Mouse (Mus musculus): ENCODE data around the gene Hoxd11. TPM values are rescaled to one million over a fixed set of nuclear protein-coding genes. Genes with fewer than 3 reads are reported as not detected.

Hoxd11 gene
- polyA plus RNA-seq (2012; rRNA removed) (40.0 and 60.8 TPM in 2 replicates), polyA plus RNA-seq (2014; fragmentation: Nextera tagmentation; extraction: Ambion mirVana) (21.4 and 30.0 TPM in 2 replicates)

GRCm38 (mm10) chr2:74678891-74679595 is at the start of gene Hoxd11:
Hoxd11 (plus strand) TSS chr2:74679557.
- peak within 1 kb of the TSS; percentile 97 for H3K27ac ChIP-seq (replicated peaks; ENCODE audit: low read depth, low read length)
- TF ChIP-seq POLR2A (IDR thresholded peaks at IDR 0.05; ENCODE audit: borderline replicate concordance, extremely low read depth, insufficient read depth, insufficient read length), result no peak
- WGBS, result 8% methylated on average over 15 of the region's 15 CpGs
- no peak for ATAC-seq (ENCODE audit: low FRiP score, low read depth)
- H3K36me3 ChIP-seq (ENCODE audit: control insufficient read depth, insufficient read depth, low read length), result 0 out of 2 replicates have a peak, but pooled peaks cover 6% of the 10 kb centered on the region
- peaks cover 10% of the 10 kb centered on the region; the same call in 1 of the 2 replicates for H3K4me1 ChIP-seq (ENCODE audit: control insufficient read depth, insufficient read depth, low read length)
- no peaks in the 10 kb centered on the region for H3K9me3 ChIP-seq (ENCODE audit: control insufficient read depth, low read length)
- H3K4me2 ChIP-seq (replicated peaks; ENCODE audit: low read depth, low read length, severe bottlenecking), result peak within 1 kb of the TSS; percentile 96
- DNase-seq (ENCODE audit: low spot score), result no peak
- H3K4me3 ChIP-seq (replicated peaks; ENCODE audit: low read length), result peak within 1 kb of the TSS; percentile 74
- H3K9ac ChIP-seq (ENCODE audit: low read depth, low read length, severe bottlenecking), result peak within 1 kb of the TSS; percentile 99
- H3K27me3 ChIP-seq (ENCODE audit: control insufficient read depth, insufficient read depth, low read length), result peaks cover 37% of the 10 kb centered on the region

DNA sequence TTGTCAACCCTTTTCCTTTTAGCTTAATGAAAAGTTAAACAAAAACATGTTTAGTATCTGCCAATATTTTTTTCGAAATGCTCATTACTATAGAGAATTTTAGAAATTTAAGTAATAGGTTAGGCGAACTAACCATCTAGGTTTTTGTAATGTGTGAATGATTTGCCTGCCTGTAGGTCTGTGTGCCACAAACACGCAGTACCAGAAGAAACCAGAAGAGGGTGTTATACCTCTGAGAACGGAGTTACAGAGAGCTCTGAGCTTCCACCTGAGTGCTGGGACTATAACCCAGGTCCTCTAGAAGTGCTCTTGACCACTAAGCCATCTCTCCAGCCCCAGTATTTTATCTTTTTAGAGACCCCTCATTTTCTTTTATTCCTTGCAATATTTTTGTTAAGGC is 43.9 kb upstream of the Hoxd11 start:
- DNase-seq (ENCODE audit: low spot score) (no peak), ATAC-seq (ENCODE audit: low FRiP score, low read depth) (no peak)
- TF ChIP-seq POLR2A (IDR thresholded peaks at IDR 0.05; ENCODE audit: borderline replicate concordance, extremely low read depth, insufficient read depth, insufficient read length), result no peak
- Histone ChIP-seq H3K27ac (replicated peaks; ENCODE audit: low read depth, low read length) (no peak overlapping the region), H3K4me1 (ENCODE audit: control insufficient read depth, insufficient read depth, low read length) (no peaks in the 10 kb centered on the region), H3K4me2 (replicated peaks; ENCODE audit: low read depth, low read length, severe bottlenecking) (no peak overlapping the region), H3K36me3 (ENCODE audit: control insufficient read depth, insufficient read depth, low read length) (no peaks in the 10 kb centered on the region), H3K4me3 (replicated peaks; ENCODE audit: low read length) (no peak overlapping the region), H3K9me3 (ENCODE audit: control insufficient read depth, low read length) (peaks cover 4% of the 10 kb centered on the region; the same call in 1 of the 2 replicates), H3K27me3 (ENCODE audit: control insufficient read depth, insufficient read depth, low read length) (no peaks in the 10 kb centered on the region), H3K9ac (ENCODE audit: low read depth, low read length, severe bottlenecking) (no peak overlapping the region)
- WGBS, result 67% methylated on average over 4 of the region's 4 CpGs

GRCm38 (mm10) chr2:74642431-74642830 is 36.9 kb upstream of the Hoxd11 start:
- H3K4me2 ChIP-seq (replicated peaks; ENCODE audit: low read depth, low read length, severe bottlenecking), result no peak overlapping the region
- 53% methylated on average over 5 of the region's 5 CpGs for WGBS
- H3K9ac ChIP-seq (ENCODE audit: low read depth, low read length, severe bottlenecking), result no peak overlapping the region
- H3K4me1 ChIP-seq (ENCODE audit: control insufficient read depth, insufficient read depth, low read length), result peaks cover 2% of the 10 kb centered on the region; the same call in 1 of the 2 replicates
- peaks cover 9% of the 10 kb centered on the region; the same call in 1 of the 2 replicates for H3K27me3 ChIP-seq (ENCODE audit: control insufficient read depth, insufficient read depth, low read length)
- no peak overlapping the region for H3K27ac ChIP-seq (replicated peaks; ENCODE audit: low read depth, low read length)
- peaks cover 4% of the 10 kb centered on the region; the same call in 1 of the 2 replicates for H3K9me3 ChIP-seq (ENCODE audit: control insufficient read depth, low read length)
- no peak for DNase-seq (ENCODE audit: low spot score)
- TF ChIP-seq POLR2A (IDR thresholded peaks at IDR 0.05; ENCODE audit: borderline replicate concordance, extremely low read depth, insufficient read depth, insufficient read length), result no peak
- no peaks in the 10 kb centered on the region for H3K36me3 ChIP-seq (ENCODE audit: control insufficient read depth, insufficient read depth, low read length)
- no peak overlapping the region for H3K4me3 ChIP-seq (replicated peaks; ENCODE audit: low read length)
- no peak for ATAC-seq (ENCODE audit: low FRiP score, low read depth)

- no peaks in the 10 kb centered on the region for H3K9me3 ChIP-seq (ENCODE audit: control insufficient read depth, low read length)
- no peak overlapping the region for H3K27ac ChIP-seq (replicated peaks; ENCODE audit: low read depth, low read length)
- TF ChIP-seq POLR2A (IDR thresholded peaks at IDR 0.05; ENCODE audit: borderline replicate concordance, extremely low read depth, insufficient read depth, insufficient read length), result no peak
- no peak for ATAC-seq (ENCODE audit: low FRiP score, low read depth)
- no peak overlapping the region for H3K4me3 ChIP-seq (replicated peaks; ENCODE audit: low read length)
- 90% methylated on average over 3 of the region's 3 CpGs for WGBS
- H3K27me3 ChIP-seq (ENCODE audit: control insufficient read depth, insufficient read depth, low read length), result peaks cover 37% of the 10 kb centered on the region
- no peak for DNase-seq (ENCODE audit: low spot score)
- H3K36me3 ChIP-seq (ENCODE audit: control insufficient read depth, insufficient read depth, low read length), result no peaks in the 10 kb centered on the region
- no peak overlapping the region for H3K9ac ChIP-seq (ENCODE audit: low read depth, low read length, severe bottlenecking)
- H3K4me2 ChIP-seq (replicated peaks; ENCODE audit: low read depth, low read length, severe bottlenecking), result no peak overlapping the region
- peaks cover 25% of the 10 kb centered on the region for H3K4me1 ChIP-seq (ENCODE audit: control insufficient read depth, insufficient read depth, low read length)
Observed at GRCm38 (mm10) chr2:74645631-74646030, 33.7 kb upstream of the Hoxd11 start.

- TF ChIP-seq POLR2A (IDR thresholded peaks at IDR 0.05; ENCODE audit: borderline replicate concordance, extremely low read depth, insufficient read depth, insufficient read length), result no peak
- peaks cover 28% of the 10 kb centered on the region for H3K4me1 ChIP-seq (ENCODE audit: control insufficient read depth, insufficient read depth, low read length)
- H3K9me3 ChIP-seq (ENCODE audit: control insufficient read depth, low read length), result no peaks in the 10 kb centered on the region
- 17% methylated on average over 7 of the region's 7 CpGs for WGBS
- no peak overlapping the region for H3K4me2 ChIP-seq (replicated peaks; ENCODE audit: low read depth, low read length, severe bottlenecking)
- no peak for DNase-seq (ENCODE audit: low spot score)
- ATAC-seq (ENCODE audit: low FRiP score, low read depth), result no peak
- H3K27me3 ChIP-seq (ENCODE audit: control insufficient read depth, insufficient read depth, low read length), result peaks cover 48% of the 10 kb centered on the region
- no peak overlapping the region for H3K4me3 ChIP-seq (replicated peaks; ENCODE audit: low read length)
- no peak overlapping the region for H3K9ac ChIP-seq (ENCODE audit: low read depth, low read length, severe bottlenecking)
- H3K36me3 ChIP-seq (ENCODE audit: control insufficient read depth, insufficient read depth, low read length), result no peaks in the 10 kb centered on the region
- H3K27ac ChIP-seq (replicated peaks; ENCODE audit: low read depth, low read length), result no peak overlapping the region
Observed at GRCm38 (mm10) chr2:74647082-74647864, 32.1 kb upstream of the Hoxd11 start.
